Mouse (Mus musculus) intestine, embryonic 14.5 days (tissue): Measurements from ENCODE around the gene Mapk12. TPM values are rescaled to one million over a fixed set of nuclear protein-coding genes. Genes with fewer than 3 reads are reported as not detected.

Experiments used
- ATAC-seq: fragments of 200-750 bp; cut with Nextera tagmentation; replicated peaks from 2 replicates; pipeline ENCODE4 v1.8.0; 2017; ENCODE audit warnings: low read depth, moderate number of reproducible peaks, moderate TSS enrichment, moderate library complexity; ENCODE audit not compliant: low FRiP score, low TSS enrichment
- DNase-seq: peaks from one replicate; pipeline ENCODE4 v3.0.0-alpha.2; 2018; ENCODE audit warnings: low spot score
- H3K27ac ChIP-seq: fragments of 300-500 bp; sonication (generic); 2 replicates; pipeline ENCODE4 v1.5.1; 2014; ENCODE audit warnings: low read depth, mild to moderate bottlenecking, control low read depth
- H3K27me3 ChIP-seq: fragments of 300-500 bp; sonication (generic); replicated peaks from 2 replicates; pipeline ENCODE4 v1.6.1; 2014; ENCODE audit warnings: low read length, control low read depth; ENCODE audit not compliant: control insufficient read depth, insufficient read depth
- H3K36me3 ChIP-seq: fragments of 300-500 bp; sonication (generic); 2 replicates; pipeline ENCODE4 v1.6.1; 2014; ENCODE audit warnings: low read length, control low read depth; ENCODE audit not compliant: control insufficient read depth, insufficient read depth
- H3K4me1 ChIP-seq: fragments of 300-500 bp; sonication (generic); replicated peaks from 2 replicates; pipeline ENCODE4 v1.6.1; 2014; ENCODE audit warnings: low read length, control low read depth, mixed read lengths; ENCODE audit not compliant: control insufficient read depth, insufficient read depth
- H3K4me2 ChIP-seq: fragments of 300-500 bp; sonication (generic); 2 replicates; pipeline ENCODE4 v1.6.1; 2014; ENCODE audit warnings: low read length
- H3K4me3 ChIP-seq: fragments of 300-500 bp; sonication (generic); 2 replicates; pipeline ENCODE4 v1.5.1; 2014; ENCODE audit warnings: low read depth, low read length, control low read depth, mixed read lengths
- H3K9ac ChIP-seq: fragments of 300-500 bp; sonication (generic); 2 replicates; pipeline ENCODE4 v1.6.1; 2014; ENCODE audit warnings: mild to moderate bottlenecking, low read length
- H3K9me3 ChIP-seq: fragments of 300-500 bp; sonication (generic); 2 replicates; pipeline ENCODE4 v1.6.1; 2016; ENCODE audit warnings: low read length, control low read depth; ENCODE audit not compliant: control insufficient read depth
- WGBS: fragments of 180-500 bp; shearing (Covaris S2); extraction: QIAGEN DNeasy Blood & Tissue Kit; methylation state at CpG from one replicate; pipeline ENCODE4 v1.1.7; 2014; 5-methylcytosine and 5-hydroxymethylcytosine counted together
- polyA plus RNA-seq: library from polyadenylated mRNA; unstranded; fragments of >200 nt; fragmentation: Nextera tagmentation; extraction: Ambion mirVana; gene quantifications from 2 replicates; pipeline ENCODE4 v1.2.1, GENCODE M21; 2014

The Mapk12 gene
- polyA plus RNA-seq, 1 experiment from 2014 or later: 4.5 TPM

DNA sequence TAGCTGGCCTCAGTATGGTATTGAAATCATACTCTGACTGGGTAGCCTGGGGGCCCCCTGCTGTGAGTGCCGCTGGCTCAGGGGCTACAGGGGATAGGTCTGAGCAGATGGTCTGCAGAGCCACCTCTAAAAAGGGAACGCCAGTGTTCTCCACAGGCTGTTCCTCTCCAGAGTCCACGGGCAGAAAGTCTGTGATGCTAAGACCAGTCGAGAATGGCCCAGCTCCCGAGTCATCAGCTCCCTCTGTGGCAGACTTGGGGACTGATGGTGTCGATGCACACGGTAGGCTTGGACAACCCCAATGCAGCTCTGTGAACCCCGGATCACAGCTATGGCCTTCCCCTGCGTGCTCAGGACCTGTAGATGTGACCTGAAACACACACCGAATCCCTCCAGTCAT is 36.6 kb downstream of the Mapk12 start:
- no peaks in the 10 kb centered on the region for H3K27me3 ChIP-seq
- H3K4me1 ChIP-seq: no peaks in the 10 kb centered on the region
- no peak for DNase-seq
- H3K27ac ChIP-seq: no peak overlapping the region
- 89% methylated on average over 10 of the region's 10 CpGs for WGBS
- H3K4me2 ChIP-seq: no peak overlapping the region
- no peak overlapping the region for H3K9ac ChIP-seq
- peaks cover 97% of the 10 kb centered on the region for H3K36me3 ChIP-seq
- H3K4me3 ChIP-seq: no peak overlapping the region
- ATAC-seq: no peak
- H3K9me3 ChIP-seq: no peaks in the 10 kb centered on the region

DNA sequence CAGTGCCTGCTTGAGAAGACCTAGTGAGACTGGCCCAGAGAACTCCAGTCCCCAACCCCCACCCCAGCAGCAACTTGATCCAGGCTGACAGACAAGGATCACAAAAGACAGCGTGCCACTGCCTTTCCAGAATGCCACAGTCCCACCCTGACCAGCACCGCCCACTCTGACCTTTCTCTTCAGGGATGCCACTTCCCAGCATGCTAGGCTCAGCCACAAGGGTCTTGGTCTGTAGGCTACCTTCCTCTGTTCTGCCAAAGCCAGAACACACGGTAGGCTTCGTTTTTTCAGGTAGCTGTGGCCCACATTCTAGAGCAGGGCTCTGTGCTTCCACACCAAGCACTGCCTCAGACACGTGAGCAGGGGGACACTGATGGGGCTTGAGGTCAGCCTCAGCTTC is 37.9 kb downstream of the Mapk12 start:
- no peaks in the 10 kb centered on the region for H3K27me3 ChIP-seq
- H3K9me3 ChIP-seq: no peaks in the 10 kb centered on the region
- DNase-seq (no peak), ATAC-seq (no peak)
- 83% methylated on average over 5 of the region's 5 CpGs for WGBS
- no peak overlapping the region for H3K4me3 ChIP-seq
- peaks cover 97% of the 10 kb centered on the region for H3K36me3 ChIP-seq
- H3K4me1 ChIP-seq: no peaks in the 10 kb centered on the region
- no peak overlapping the region for H3K9ac ChIP-seq
- H3K27ac ChIP-seq: no peak overlapping the region
- H3K4me2 ChIP-seq: no peak overlapping the region

DNA sequence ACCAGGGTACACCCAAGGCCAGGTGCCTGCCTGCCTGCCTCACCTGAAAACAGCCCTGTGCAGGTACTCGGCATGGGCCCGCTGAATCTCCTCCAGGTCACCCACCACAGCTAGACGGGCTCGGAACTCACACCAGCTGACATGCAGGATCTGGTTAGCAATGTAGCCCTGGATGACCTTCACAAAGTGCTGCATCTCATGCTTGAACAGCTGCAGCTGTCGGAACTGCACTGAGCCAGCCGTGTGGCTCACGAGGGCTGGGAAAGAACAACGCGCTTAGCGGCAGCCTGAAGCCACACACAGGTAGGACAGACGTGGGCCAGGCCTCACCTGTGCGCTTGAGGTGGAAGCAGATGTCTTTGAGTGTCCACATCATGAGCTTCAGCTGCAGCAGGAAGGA is 39.7 kb downstream of the Mapk12 start:
- no peak overlapping the region for H3K4me2 ChIP-seq
- no peak overlapping the region for H3K9ac ChIP-seq
- DNase-seq (no peak), ATAC-seq (no peak)
- H3K36me3 ChIP-seq: peaks cover 95% of the 10 kb centered on the region
- H3K27ac ChIP-seq: no peak overlapping the region
- no peak overlapping the region for H3K4me3 ChIP-seq
- H3K4me1 ChIP-seq: no peaks in the 10 kb centered on the region
- H3K9me3 ChIP-seq: no peaks in the 10 kb centered on the region
- 90% methylated on average over 12 of the region's 12 CpGs for WGBS
- H3K27me3 ChIP-seq: no peaks in the 10 kb centered on the region

DNA sequence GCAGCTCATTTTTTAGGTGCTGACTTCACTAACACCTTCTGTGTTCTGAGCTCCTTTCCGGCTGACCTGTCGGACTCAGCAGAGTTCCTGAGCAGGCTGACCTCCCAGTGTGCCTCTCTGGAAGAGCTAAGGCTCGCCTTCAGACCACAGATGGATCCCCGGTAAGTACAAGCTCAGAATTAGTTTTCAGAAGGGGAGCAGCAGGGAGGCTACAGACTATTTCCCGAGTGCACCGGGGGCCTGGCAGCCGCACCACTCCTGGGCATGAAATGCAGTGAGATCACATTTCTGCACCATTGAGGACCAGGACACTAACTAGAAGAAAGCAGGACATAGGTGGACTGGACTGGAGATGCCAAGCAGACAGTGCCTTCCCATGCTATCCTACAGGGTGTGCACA is 41.9 kb downstream of the Mapk12 start:
- Histone ChIP-seq H3K4me1 (no peaks in the 10 kb centered on the region), H3K9me3 (no peaks in the 10 kb centered on the region), H3K9ac (no peak overlapping the region), H3K4me3 (no peak overlapping the region), H3K27me3 (no peaks in the 10 kb centered on the region), H3K4me2 (no peak overlapping the region), H3K36me3 (peaks cover 96% of the 10 kb centered on the region), H3K27ac (no peak overlapping the region)
- ATAC-seq (no peak), DNase-seq (no peak)
- WGBS: 90% methylated on average over 7 of the region's 7 CpGs

DNA sequence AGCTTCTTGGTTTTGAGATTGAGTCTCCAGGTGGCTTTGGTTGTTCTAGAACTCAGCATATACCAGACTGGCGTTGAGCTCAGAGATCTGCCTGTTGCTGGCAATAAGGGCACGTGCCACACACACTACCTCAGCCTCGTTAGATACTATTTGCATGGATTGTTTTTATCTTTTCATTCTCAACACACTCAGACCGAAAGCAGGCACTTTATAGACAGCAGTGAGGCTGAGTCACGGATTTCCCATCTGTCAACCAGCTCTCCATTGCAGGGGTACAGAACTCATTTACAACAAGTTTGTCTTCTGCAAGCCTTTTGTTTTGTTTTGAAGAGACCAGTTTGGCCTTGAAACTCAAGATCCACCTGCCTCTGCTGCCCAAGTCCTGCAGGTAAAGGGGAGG is 43.1 kb downstream of the Mapk12 start:
- no peak overlapping the region for H3K9ac ChIP-seq
- H3K4me1 ChIP-seq: no peaks in the 10 kb centered on the region
- no peak overlapping the region for H3K27ac ChIP-seq
- H3K36me3 ChIP-seq: peaks cover 98% of the 10 kb centered on the region
- no peaks in the 10 kb centered on the region for H3K27me3 ChIP-seq
- no peak for ATAC-seq
- no peak for DNase-seq
- no peak overlapping the region for H3K4me3 ChIP-seq
- no peaks in the 10 kb centered on the region for H3K9me3 ChIP-seq
- no peak overlapping the region for H3K4me2 ChIP-seq
- 93% methylated on average over 5 of the region's 5 CpGs for WGBS

DNA sequence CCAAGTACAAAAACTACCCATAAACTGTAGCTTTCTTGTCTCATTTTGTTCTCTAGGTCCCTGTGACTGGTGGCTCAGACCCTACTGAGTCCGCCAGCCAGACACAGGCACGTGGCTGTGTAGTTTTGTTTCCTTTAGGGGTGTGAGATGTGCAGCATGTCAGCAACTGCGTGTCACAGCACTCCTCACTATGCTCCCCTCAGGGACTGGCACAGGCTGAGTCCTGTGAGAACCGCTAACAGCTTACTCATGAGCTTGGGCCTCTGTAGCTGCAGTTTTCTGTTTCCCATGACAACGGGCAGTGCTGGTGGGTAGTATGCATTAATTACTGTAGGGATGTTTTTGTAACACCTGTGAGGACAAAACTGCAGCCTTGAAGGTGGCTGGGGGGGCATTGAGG is 48.3 kb downstream of the Mapk12 start:
- ATAC-seq (no peak), DNase-seq (no peak)
- Histone ChIP-seq H3K27me3 (no peaks in the 10 kb centered on the region), H3K4me3 (no peak overlapping the region), H3K9ac (no peak overlapping the region), H3K27ac (no peak overlapping the region), H3K4me2 (no peak overlapping the region), H3K9me3 (no peaks in the 10 kb centered on the region), H3K4me1 (peaks cover 9% of the 10 kb centered on the region; the same call in 1 of the 2 replicates), H3K36me3 (peaks cover 50% of the 10 kb centered on the region)
- WGBS: 84% methylated on average over 5 of the region's 5 CpGs

DNA sequence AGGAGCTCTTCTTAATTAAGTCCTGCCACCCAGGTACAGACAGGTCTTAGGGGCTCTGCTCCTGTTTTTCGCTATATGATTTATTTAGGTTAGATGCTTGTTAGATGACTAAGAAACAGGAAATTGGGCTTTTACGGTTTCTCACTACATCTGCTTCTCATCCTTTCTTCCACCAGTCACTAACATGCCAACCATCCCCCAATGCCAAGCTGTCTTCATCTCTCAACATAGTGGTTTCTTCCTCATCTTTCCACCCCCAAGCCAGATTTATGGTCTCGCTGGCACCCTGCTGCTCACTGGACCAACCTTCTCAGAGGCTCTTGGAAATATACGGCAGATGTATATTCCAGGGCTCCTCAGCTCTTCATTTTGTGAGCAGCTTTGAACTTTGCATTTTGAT is 49.8 kb downstream of the Mapk12 start:
- no peak overlapping the region for H3K4me3 ChIP-seq
- H3K36me3 ChIP-seq: peaks cover 51% of the 10 kb centered on the region
- no peaks in the 10 kb centered on the region for H3K9me3 ChIP-seq
- H3K4me2 ChIP-seq: no peak overlapping the region
- H3K27ac ChIP-seq: no peak overlapping the region
- H3K27me3 ChIP-seq: no peaks in the 10 kb centered on the region
- H3K4me1 ChIP-seq: peaks cover 9% of the 10 kb centered on the region; the same call in 1 of the 2 replicates
- ATAC-seq (no peak), DNase-seq (no peak)
- 83% methylated on average over 4 of the region's 4 CpGs for WGBS
- H3K9ac ChIP-seq: no peak overlapping the region

DNA sequence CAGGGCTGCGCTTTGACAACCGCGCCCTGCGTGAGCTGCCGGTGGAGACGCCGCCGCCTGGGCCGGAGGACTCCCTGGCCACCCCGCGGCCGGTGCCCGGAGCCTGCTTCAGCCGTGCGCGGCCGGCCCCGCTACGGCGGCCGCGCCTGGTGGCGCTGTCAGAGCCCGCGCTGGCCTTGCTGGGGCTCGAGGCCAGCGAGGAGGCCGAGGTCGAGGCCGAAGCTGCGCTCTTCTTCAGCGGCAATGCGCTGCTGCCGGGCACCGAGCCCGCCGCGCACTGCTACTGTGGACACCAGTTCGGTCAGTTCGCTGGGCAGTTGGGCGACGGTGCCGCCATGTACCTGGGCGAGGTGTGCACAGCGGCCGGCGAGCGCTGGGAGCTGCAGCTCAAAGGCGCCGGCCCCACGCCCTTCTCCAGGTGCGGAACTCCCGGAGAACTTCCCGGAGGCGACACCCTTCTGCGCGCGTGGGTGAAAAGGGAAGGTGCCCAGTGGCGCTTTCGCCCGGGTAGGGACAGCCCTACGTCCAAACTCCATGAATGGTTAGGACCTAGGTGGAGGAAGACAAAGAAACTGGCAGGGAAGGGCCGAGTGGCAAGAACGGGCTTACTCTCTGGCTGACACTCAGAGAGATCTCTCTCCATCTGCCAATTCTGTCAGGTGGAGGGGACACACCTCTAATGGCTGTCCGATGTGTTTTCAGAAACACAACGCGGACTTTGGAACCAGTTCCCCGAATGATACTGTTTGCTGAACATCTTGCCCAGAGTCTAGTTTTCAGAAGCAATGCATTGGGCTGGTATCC is 51.1 kb downstream of the Mapk12 start:
- DNase-seq (peak; percentile 61), ATAC-seq (peak; percentile 58)
- no peaks in the 10 kb centered on the region for H3K27me3 ChIP-seq
- no peaks in the 10 kb centered on the region for H3K9me3 ChIP-seq
- peak overlapping the region; percentile 66 for H3K27ac ChIP-seq
- H3K4me1 ChIP-seq: peaks cover 9% of the 10 kb centered on the region; the same call in 1 of the 2 replicates
- 3% methylated on average over 56 of the region's 68 CpGs for WGBS
- peak overlapping the region; percentile 97 for H3K4me3 ChIP-seq
- peaks cover 51% of the 10 kb centered on the region for H3K36me3 ChIP-seq
- peak overlapping the region; percentile 84 for H3K9ac ChIP-seq
- H3K4me2 ChIP-seq: peak overlapping the region; percentile 94
